Mouse (Mus musculus): ENCODE results near the gene Dnajc17.
A peak's percentile ranks its signal among the peaks of the same experiment; 100 is the strongest.

The Dnajc17 gene

GRCm38 (mm10) chr2:119156681-119157572, 51.7 kb downstream of the Dnajc17 start, which contains the start of gene Rmdn3:
Gene Rmdn3, minus strand, starts transcription at chr2:119157034.
- peak; percentile 95 for DNase-seq

- DNase-seq = no peak
Observed at GRCm38 (mm10) chr2:119156081-119156680, 52.4 kb downstream of the Dnajc17 start.

GRCm38 (mm10) chr2:119155388-119155787, 53.2 kb downstream of the Dnajc17 start:
- no peak for DNase-seq

GRCm38 (mm10) chr2:119154683-119155082, 53.9 kb downstream of the Dnajc17 start:
- DNase-seq = no peak

- DNase-seq = no peak
Observed at GRCm38 (mm10) chr2:119152255-119152654, 56.3 kb downstream of the Dnajc17 start.

GRCm38 (mm10) chr2:119147775-119148174, 60.8 kb downstream of the Dnajc17 start:
- DNase-seq = no peak

GRCm38 (mm10) chr2:119147160-119147678, 61.4 kb downstream of the Dnajc17 start:
- no peak for DNase-seq

- DNase-seq = no peak
Observed at GRCm38 (mm10) chr2:119146435-119146834, 62.2 kb downstream of the Dnajc17 start.

- DNase-seq = no peak
Observed at GRCm38 (mm10) chr2:119145199-119145598, 63.4 kb downstream of the Dnajc17 start.

GRCm38 (mm10) chr2:119136346-119136898, 72.2 kb downstream of the Dnajc17 start:
- no peak for DNase-seq

Data from cerebellum, adult 8-10 months (tissue).